Mouse (Mus musculus): ENCODE measurements at regions not wholly inside any gene's neighbourhood (a gene's known extent, or its start where the extent isn't known, plus 50 kb on each side); places are given as distances from the start of the nearest gene placed in this dataset.

- H3K4me3 ChIP-seq (ENCODE audit: insufficient read depth, poor library complexity, severe bottlenecking) = no peak overlapping the region
- TF ChIP-seq MYOG (IDR thresholded peaks at IDR 0.05; ENCODE audit: control insufficient read depth, extremely low read depth, insufficient read length) (no peak), CEBPB (IDR thresholded peaks at IDR 0.05; ENCODE audit: low read depth) (no peak), CTCF (IDR thresholded peaks at IDR 0.05; ENCODE audit: control insufficient read depth, insufficient read depth, insufficient read length) (no peak), MAX (IDR thresholded peaks at IDR 0.05) (no peak), MYOD1 (IDR thresholded peaks at IDR 0.05; ENCODE audit: control insufficient read depth, insufficient read length, low read depth) (no peak), USF1 (IDR thresholded peaks at IDR 0.05; ENCODE audit: low read depth) (no peak), FOSL1 (IDR thresholded peaks at IDR 0.05; ENCODE audit: insufficient read depth, low read length, poor library complexity, severe bottlenecking) (no peak)
- no peaks in the 10 kb centered on the region for H3K79me2 ChIP-seq (ENCODE audit: control insufficient read depth, insufficient read depth)
- H3ac ChIP-seq (ENCODE audit: control insufficient read depth, insufficient read length, low read depth) = no peak overlapping the region
- no peaks in the 10 kb centered on the region for H3K79me3 ChIP-seq (ENCODE audit: low read depth)
- H3K36me3 ChIP-seq (ENCODE audit: control insufficient read depth, insufficient read depth) = no peaks in the 10 kb centered on the region
- peaks cover 8% of the 10 kb centered on the region for H3K27me3 ChIP-seq (ENCODE audit: control insufficient read depth, insufficient read depth, insufficient read length)
These were observed 147.9 kb upstream of the Rnaseh2b start for GRCm38 (mm10) chr14:62144385-62145030.

GRCm38 (mm10) chr14:62157038-62157716, 135.2 kb upstream of the Rnaseh2b start:
- no peaks in the 10 kb centered on the region for H3K36me3 ChIP-seq (ENCODE audit: control insufficient read depth, insufficient read depth)
- no peak overlapping the region for H3ac ChIP-seq (ENCODE audit: control insufficient read depth, insufficient read length, low read depth)
- H3K79me3 ChIP-seq (ENCODE audit: low read depth) = no peaks in the 10 kb centered on the region
- H3K27me3 ChIP-seq (ENCODE audit: control insufficient read depth, insufficient read depth, insufficient read length) = no peaks in the 10 kb centered on the region
- no peaks in the 10 kb centered on the region for H3K79me2 ChIP-seq (ENCODE audit: control insufficient read depth, insufficient read depth)
- H3K4me3 ChIP-seq (ENCODE audit: insufficient read depth, poor library complexity, severe bottlenecking) = no peak overlapping the region
- TF ChIP-seq FOSL1 (IDR thresholded peaks at IDR 0.05; ENCODE audit: insufficient read depth, low read length, poor library complexity, severe bottlenecking) (no peak), USF1 (IDR thresholded peaks at IDR 0.05; ENCODE audit: low read depth) (no peak), MYOD1 (IDR thresholded peaks at IDR 0.05; ENCODE audit: control insufficient read depth, insufficient read length, low read depth) (no peak), MYOG (IDR thresholded peaks at IDR 0.05; ENCODE audit: control insufficient read depth, extremely low read depth, insufficient read length) (no peak), MAX (IDR thresholded peaks at IDR 0.05) (no peak), CTCF (IDR thresholded peaks at IDR 0.05; ENCODE audit: control insufficient read depth, insufficient read depth, insufficient read length) (no peak), CEBPB (IDR thresholded peaks at IDR 0.05; ENCODE audit: low read depth) (no peak)

DNA sequence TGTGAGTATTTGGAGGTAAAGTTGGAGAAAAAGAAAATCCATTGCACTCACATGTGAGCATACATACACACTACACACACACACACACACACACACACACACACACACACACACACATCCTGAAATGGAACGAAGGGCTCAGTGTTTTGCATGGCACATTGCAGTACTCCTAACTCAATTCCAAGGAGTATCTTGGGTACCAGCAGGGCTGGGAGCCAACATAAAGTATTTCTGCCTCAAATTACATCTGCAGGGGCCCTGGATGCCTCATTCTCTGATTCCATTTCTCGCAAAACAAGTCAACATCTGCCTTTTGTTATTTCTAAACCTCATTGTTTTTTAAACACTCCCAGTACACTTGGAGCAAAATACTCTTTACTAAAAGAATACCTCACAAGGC, 132.7 kb upstream of the Rnaseh2b start:
- Histone ChIP-seq H3K79me2 (ENCODE audit: control insufficient read depth, insufficient read depth) (no peaks in the 10 kb centered on the region), H3K27me3 (ENCODE audit: control insufficient read depth, insufficient read depth, insufficient read length) (no peaks in the 10 kb centered on the region), H3ac (ENCODE audit: control insufficient read depth, insufficient read length, low read depth) (no peak overlapping the region), H3K36me3 (ENCODE audit: control insufficient read depth, insufficient read depth) (no peaks in the 10 kb centered on the region), H3K79me3 (ENCODE audit: low read depth) (no peaks in the 10 kb centered on the region), H3K4me3 (ENCODE audit: insufficient read depth, poor library complexity, severe bottlenecking) (no peak overlapping the region)
- TF ChIP-seq CTCF (IDR thresholded peaks at IDR 0.05; ENCODE audit: control insufficient read depth, insufficient read depth, insufficient read length) = no peak
- no peak for TF ChIP-seq MYOG (IDR thresholded peaks at IDR 0.05; ENCODE audit: control insufficient read depth, extremely low read depth, insufficient read length)
- no peak for TF ChIP-seq FOSL1 (IDR thresholded peaks at IDR 0.05; ENCODE audit: insufficient read depth, low read length, poor library complexity, severe bottlenecking)
- no peak for TF ChIP-seq CEBPB (IDR thresholded peaks at IDR 0.05; ENCODE audit: low read depth)
- TF ChIP-seq MYOD1 (IDR thresholded peaks at IDR 0.05; ENCODE audit: control insufficient read depth, insufficient read length, low read depth) = no peak
- TF ChIP-seq MAX (IDR thresholded peaks at IDR 0.05) = no peak
- TF ChIP-seq USF1 (IDR thresholded peaks at IDR 0.05; ENCODE audit: low read depth) = no peak

DNA sequence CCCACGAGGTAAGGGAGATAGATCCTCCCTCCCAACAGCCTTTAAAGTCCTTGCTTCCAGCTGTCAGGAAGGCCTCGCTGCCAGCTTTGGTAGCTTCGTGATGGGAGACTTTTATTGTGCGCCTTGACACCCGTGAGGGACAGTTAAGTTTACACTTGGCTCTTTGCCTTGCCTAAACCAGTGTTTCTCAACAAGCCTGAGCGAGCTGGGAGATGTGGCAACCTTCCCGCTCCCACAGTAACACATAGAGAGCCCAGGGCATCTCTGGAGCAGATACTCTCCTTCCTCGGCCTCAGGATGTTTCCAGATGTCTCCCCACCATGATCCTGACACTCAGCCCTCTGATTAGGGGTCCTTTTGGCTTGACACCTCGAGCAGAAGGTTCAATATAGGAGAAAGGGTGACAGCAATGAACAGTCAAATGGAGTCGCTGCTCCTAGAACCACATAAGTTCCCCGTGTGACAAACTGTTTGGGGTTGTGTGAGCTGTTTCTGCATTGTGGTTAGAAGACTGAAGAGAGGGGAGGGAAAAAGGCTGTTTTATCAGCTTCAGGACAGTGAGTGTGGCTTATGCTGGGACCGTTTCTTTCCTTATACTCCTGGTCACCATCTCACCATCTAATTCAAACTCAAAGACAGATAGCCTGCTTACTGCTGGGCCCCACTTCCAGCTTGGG, 129.1 kb upstream of the Rnaseh2b start:
- Histone ChIP-seq H3K79me2 (ENCODE audit: control insufficient read depth, insufficient read depth) (no peaks in the 10 kb centered on the region), H3K79me3 (ENCODE audit: low read depth) (no peaks in the 10 kb centered on the region), H3ac (ENCODE audit: control insufficient read depth, insufficient read length, low read depth) (no peak overlapping the region), H3K27me3 (ENCODE audit: control insufficient read depth, insufficient read depth, insufficient read length) (no peaks in the 10 kb centered on the region), H3K36me3 (ENCODE audit: control insufficient read depth, insufficient read depth) (no peaks in the 10 kb centered on the region), H3K4me3 (ENCODE audit: insufficient read depth, poor library complexity, severe bottlenecking) (no peak overlapping the region)
- no peak for TF ChIP-seq USF1 (IDR thresholded peaks at IDR 0.05; ENCODE audit: low read depth)
- no peak for TF ChIP-seq CTCF (IDR thresholded peaks at IDR 0.05; ENCODE audit: control insufficient read depth, insufficient read depth, insufficient read length)
- no peak for TF ChIP-seq CEBPB (IDR thresholded peaks at IDR 0.05; ENCODE audit: low read depth)

DNA sequence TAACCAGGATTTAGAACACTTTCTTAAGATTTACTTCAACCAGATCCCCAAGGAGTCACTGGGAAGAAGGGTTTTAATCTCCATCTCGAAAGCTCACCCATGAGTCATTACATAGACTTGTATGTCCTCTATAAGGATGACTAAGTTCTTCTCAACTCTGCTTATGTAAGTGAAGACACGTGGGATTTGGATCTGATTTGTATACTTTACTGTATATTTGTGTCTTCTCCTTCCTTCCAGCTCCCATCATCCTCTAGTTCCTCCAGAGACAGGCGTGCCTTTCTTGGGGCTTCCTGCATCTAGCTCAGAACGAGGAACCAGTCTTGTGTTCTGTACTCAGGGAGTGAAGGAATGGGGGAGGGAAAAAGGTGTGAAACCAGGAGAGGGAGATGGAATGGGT, 127.5 kb upstream of the Rnaseh2b start:
- Histone ChIP-seq H3K36me3 (ENCODE audit: control insufficient read depth, insufficient read depth) (no peaks in the 10 kb centered on the region), H3K4me3 (ENCODE audit: insufficient read depth, poor library complexity, severe bottlenecking) (no peak overlapping the region), H3K79me2 (ENCODE audit: control insufficient read depth, insufficient read depth) (no peaks in the 10 kb centered on the region), H3K79me3 (ENCODE audit: low read depth) (no peaks in the 10 kb centered on the region), H3ac (ENCODE audit: control insufficient read depth, insufficient read length, low read depth) (no peak overlapping the region), H3K27me3 (ENCODE audit: control insufficient read depth, insufficient read depth, insufficient read length) (peaks cover 5% of the 10 kb centered on the region)
- TF ChIP-seq MYOG (IDR thresholded peaks at IDR 0.05; ENCODE audit: control insufficient read depth, extremely low read depth, insufficient read length) (no peak), USF1 (IDR thresholded peaks at IDR 0.05; ENCODE audit: low read depth) (no peak), CEBPB (IDR thresholded peaks at IDR 0.05; ENCODE audit: low read depth) (no peak), FOSL1 (IDR thresholded peaks at IDR 0.05; ENCODE audit: insufficient read depth, low read length, poor library complexity, severe bottlenecking) (no peak), MYOD1 (IDR thresholded peaks at IDR 0.05; ENCODE audit: control insufficient read depth, insufficient read length, low read depth) (no peak), MAX (IDR thresholded peaks at IDR 0.05) (no peak), CTCF (IDR thresholded peaks at IDR 0.05; ENCODE audit: control insufficient read depth, insufficient read depth, insufficient read length) (no peak)

Measured in C2C12 (cell line).